Mouse (Mus musculus): Measurements from ENCODE around the gene Ppp2r5c. TPM values are rescaled to one million over a fixed set of nuclear protein-coding genes. Genes with fewer than 3 reads are reported as not detected.

Ppp2r5c gene
- polyA plus RNA-seq, 1 experiment from 2014 or later: 156 TPM

GRCm38 (mm10) chr12:110609153-110609497 lies 162.2 kb downstream of the Ppp2r5c start:
- 0 out of 2 replicates have a peak overlapping the region, but pooled peaks have one; percentile 3 for H3K27ac ChIP-seq (ENCODE audit: low read length)
- no peak for ATAC-seq (ENCODE audit: low read depth)
- no peak overlapping the region for H3K4me3 ChIP-seq (ENCODE audit: low read length)
- peaks cover 6% of the 10 kb centered on the region for H3K36me3 ChIP-seq (ENCODE audit: control insufficient read depth, insufficient read depth, low read length)
- no peak overlapping the region for H3K9ac ChIP-seq (ENCODE audit: low read length)
- H3K4me1 ChIP-seq (replicated peaks; ENCODE audit: control insufficient read depth, insufficient read depth, low read length): peaks cover 3% of the 10 kb centered on the region
- no peaks in the 10 kb centered on the region for H3K27me3 ChIP-seq (ENCODE audit: control insufficient read depth, insufficient read depth, low read depth, low read length)
- no peak overlapping the region for H3K4me2 ChIP-seq (ENCODE audit: low read depth, low read length)
- WGBS: 81% methylated on average over 9 of the region's 9 CpGs
- no peaks in the 10 kb centered on the region for H3K9me3 ChIP-seq (ENCODE audit: control insufficient read depth, low read length)

- H3K36me3 ChIP-seq (ENCODE audit: control insufficient read depth, insufficient read depth, low read length): peaks cover 17% of the 10 kb centered on the region
- no peaks in the 10 kb centered on the region for H3K9me3 ChIP-seq (ENCODE audit: control insufficient read depth, low read length)
- no peak for ATAC-seq (ENCODE audit: low read depth)
- no peak overlapping the region for H3K9ac ChIP-seq (ENCODE audit: low read length)
- 89% methylated on average over 2 of the region's 2 CpGs for WGBS
- H3K4me3 ChIP-seq (ENCODE audit: low read length): no peak overlapping the region
- H3K4me1 ChIP-seq (replicated peaks; ENCODE audit: control insufficient read depth, insufficient read depth, low read length): peaks cover 3% of the 10 kb centered on the region
- no peak overlapping the region for H3K27ac ChIP-seq (ENCODE audit: low read length)
- H3K4me2 ChIP-seq (ENCODE audit: low read depth, low read length): no peak overlapping the region
- H3K27me3 ChIP-seq (ENCODE audit: control insufficient read depth, insufficient read depth, low read depth, low read length): no peaks in the 10 kb centered on the region
These were observed 163.8 kb downstream of the Ppp2r5c start for GRCm38 (mm10) chr12:110610713-110611112.

GRCm38 (mm10) chr12:110630056-110630455 lies 183.1 kb downstream of the Ppp2r5c start:
- no peaks in the 10 kb centered on the region for H3K27me3 ChIP-seq (ENCODE audit: control insufficient read depth, insufficient read depth, low read depth, low read length)
- H3K27ac ChIP-seq (ENCODE audit: low read length): no peak overlapping the region
- WGBS: 90% methylated on average over 11 of the region's 11 CpGs
- no peaks in the 10 kb centered on the region for H3K4me1 ChIP-seq (replicated peaks; ENCODE audit: control insufficient read depth, insufficient read depth, low read length)
- ATAC-seq (ENCODE audit: low read depth): no peak
- H3K4me2 ChIP-seq (ENCODE audit: low read depth, low read length): no peak overlapping the region
- H3K9ac ChIP-seq (ENCODE audit: low read length): no peak overlapping the region
- H3K4me3 ChIP-seq (ENCODE audit: low read length): no peak overlapping the region
- peaks cover 83% of the 10 kb centered on the region for H3K36me3 ChIP-seq (ENCODE audit: control insufficient read depth, insufficient read depth, low read length)
- no peaks in the 10 kb centered on the region for H3K9me3 ChIP-seq (ENCODE audit: control insufficient read depth, low read length)

Other genes starting within 250 kb of the Ppp2r5c start
- 0.19 and 0.38 TPM in 2 replicates for gene Dio3, start 168.1 kb upstream of the Ppp2r5c start, polyA plus RNA-seq (2015; fragmentation: Nextera tagmentation; extraction: Ambion mirVana)
- gene Dync1h1, start 154.3 kb downstream of the Ppp2r5c start, polyA plus RNA-seq (2015; fragmentation: Nextera tagmentation; extraction: Ambion mirVana): 40.4 and 41.9 TPM in 2 replicates
- gene 1700001K19Rik, start 235.5 kb downstream of the Ppp2r5c start, polyA plus RNA-seq (2015; fragmentation: Nextera tagmentation; extraction: Ambion mirVana): not detected in 2 replicates